Mouse (Mus musculus) stomach, adult 2 months (tissue): ENCODE results near the gene Cfap74. TPM values are rescaled to one million over a fixed set of nuclear protein-coding genes. Genes with fewer than 3 reads are reported as not detected.

Experiments
- polyA plus RNA-seq: library from polyadenylated mRNA; depleted of rRNA; stranded (reverse); fragments of >200 nt; gene quantifications from 2 replicates; pipeline ENCODE4 v1.2.3, GENCODE M21; 2012; rRNA removed

Cfap74 gene
- 0.13 and 0.15 TPM in 2 replicates for polyA plus RNA-seq

GRCm38 (mm10) chr4:155409058-155409776, at the start of gene Cfap74:
Gene Cfap74 (plus strand): TSS chr4:155409190.

GRCm38 (mm10) chr4:155361303-155361791, 47.6 kb upstream of the Cfap74 start, which contains the start of gene Prkcz:
Gene Prkcz (minus strand): TSS chr4:155361361.

DNA sequence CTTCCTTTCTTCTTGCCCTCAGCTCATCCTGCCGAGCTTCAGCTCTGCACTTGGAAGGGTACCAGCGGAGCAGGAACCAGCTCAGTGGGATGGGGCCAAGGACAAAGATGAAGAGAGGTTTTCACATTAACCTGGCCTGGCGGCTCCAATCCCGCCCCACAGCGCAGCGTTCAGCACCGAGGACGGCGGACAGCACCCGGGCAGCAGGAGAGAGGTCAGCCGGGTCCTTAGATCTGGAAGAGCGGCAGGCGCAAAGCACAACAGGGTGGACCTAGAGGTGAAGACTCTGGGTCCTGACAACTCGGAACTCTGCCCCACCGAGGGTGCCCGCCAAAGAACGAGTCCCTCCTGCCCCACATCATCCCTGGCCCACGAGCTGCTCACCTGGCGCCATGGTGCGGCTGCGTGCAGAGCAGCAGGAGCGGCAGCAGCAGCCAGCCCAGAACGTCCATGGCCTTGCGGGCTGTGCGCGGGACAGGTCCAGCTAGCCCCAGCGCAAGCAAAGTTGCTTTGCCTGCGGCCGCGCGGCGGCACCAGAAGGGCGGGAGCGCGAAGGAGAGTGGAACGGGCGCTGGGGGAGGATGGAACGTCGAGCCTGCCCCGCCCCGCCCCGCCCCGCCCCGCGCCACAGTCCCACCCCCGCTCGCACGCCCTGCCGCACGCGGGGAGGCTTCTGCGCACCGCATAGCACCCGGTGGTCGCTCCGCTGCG, 11.3 kb upstream of the Cfap74 start, which contains the start of gene Gabrd:
Gene Gabrd (minus strand): TSS at position 602 of the 711 bp plus-strand sequence.

DNA sequence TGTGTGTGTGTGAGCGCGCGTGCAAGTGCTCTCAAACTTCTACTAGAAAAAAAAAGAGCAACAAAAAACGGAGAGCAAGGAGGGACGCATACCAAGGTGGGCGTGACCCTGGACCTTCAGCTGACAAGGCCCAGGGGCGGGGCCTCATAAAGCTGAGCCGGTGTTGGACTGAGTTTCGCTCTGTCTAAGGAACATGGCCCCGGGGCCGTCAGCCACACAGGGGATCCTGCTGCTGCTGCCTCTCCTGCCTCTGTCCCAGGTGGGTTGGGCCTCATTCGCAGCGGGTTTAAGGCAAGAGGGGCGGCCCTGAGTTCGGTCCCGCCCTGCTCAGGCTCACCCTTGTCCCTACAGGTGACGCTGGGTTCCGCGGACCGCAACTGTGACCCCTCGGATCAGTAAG, 60.0 kb downstream of the Cfap74 start, which contains the start of gene Tmem52:
Gene Tmem52 (plus strand): TSS at position 163 of the 400 bp plus-strand sequence.

GRCm38 (mm10) chr4:155490990-155491504, 82.1 kb downstream of the Cfap74 start, which contains the start of gene Gnb1:
Gene Gnb1 (plus strand): TSS chr4:155491361.

Other genes with a start within 250 kb of the Cfap74 start
- 24.6 and 25.9 TPM in 2 replicates for gene Ski, start 186.6 kb upstream of the Cfap74 start, polyA plus RNA-seq
- 41.3 and 48.6 TPM in 2 replicates for gene Faap20, start 159.4 kb upstream of the Cfap74 start, polyA plus RNA-seq
- 11.9 and 16.3 TPM in 2 replicates for gene Prkcz, start 47.8 kb upstream of the Cfap74 start, polyA plus RNA-seq
- 0.05 and 0.13 TPM in 2 replicates for gene Gabrd, start 11.1 kb upstream of the Cfap74 start, polyA plus RNA-seq
- gene Tmem52, start 59.9 kb downstream of the Cfap74 start, polyA plus RNA-seq = 3.5 and 4.1 TPM in 2 replicates
- gene Gnb1, start 82.2 kb downstream of the Cfap74 start, polyA plus RNA-seq = 252 and 264 TPM in 2 replicates
- gene Nadk, start 153.2 kb downstream of the Cfap74 start, polyA plus RNA-seq = 85.3 and 86.3 TPM in 2 replicates
- 1.7 and 3.1 TPM in 2 replicates for gene Slc35e2, start 192.2 kb downstream of the Cfap74 start, polyA plus RNA-seq
- 9.0 and 10.2 TPM in 2 replicates for gene Cdk11b, start 215.7 kb downstream of the Cfap74 start, polyA plus RNA-seq
- not detected in 2 replicates for gene Gm10563, start 236.2 kb downstream of the Cfap74 start, polyA plus RNA-seq
- gene Mmp23, start 244.2 kb downstream of the Cfap74 start, polyA plus RNA-seq = 18.8 and 26.7 TPM in 2 replicates